Mouse (Mus musculus) heart, embryonic 10.5 days (tissue): ENCODE data around the gene Plrg1. TPM values are rescaled to one million over a fixed set of nuclear protein-coding genes. Genes with fewer than 3 reads are reported as not detected.

ENCODE experiments used
- DNase-seq: peaks from one replicate; pipeline ENCODE4 v3.0.0-alpha.2; 2017; ENCODE audit warnings: low spot score
- H3K27ac ChIP-seq: fragments of 300-500 bp; sonication (generic); 2 replicates; pipeline ENCODE4 v1.5.1; 2016; ENCODE audit warnings: mild to moderate bottlenecking
- H3K27me3 ChIP-seq: fragments of 300-500 bp; sonication (generic); 2 replicates; pipeline ENCODE4 v1.6.1; 2016; ENCODE audit warnings: mild to moderate bottlenecking; ENCODE audit not compliant: poor library complexity, insufficient read depth, severe bottlenecking
- H3K36me3 ChIP-seq: fragments of 300-500 bp; sonication (generic); 2 replicates; pipeline ENCODE4 v1.6.1; 2016; ENCODE audit warnings: mild to moderate bottlenecking, moderate library complexity
- H3K4me1 ChIP-seq: fragments of 300-500 bp; sonication (generic); 2 replicates; pipeline ENCODE4 v1.6.1; 2016; ENCODE audit warnings: mild to moderate bottlenecking
- H3K4me3 ChIP-seq: fragments of 300-500 bp; sonication (generic); 2 replicates; pipeline ENCODE4 v1.5.1; 2016; ENCODE audit warnings: mild to moderate bottlenecking, moderate library complexity
- H3K9me3 ChIP-seq: fragments of 300-500 bp; sonication (generic); 2 replicates; pipeline ENCODE4 v1.6.1; 2016; ENCODE audit warnings: mild to moderate bottlenecking, moderate library complexity
- WGBS: fragments of 180-500 bp; shearing (Covaris S2); methylation state at CpG from one replicate; pipeline ENCODE4 v1.1.7; 2016; 5-methylcytosine and 5-hydroxymethylcytosine counted together
- polyA plus RNA-seq: library from polyadenylated mRNA; unstranded; fragments of >200 nt; fragmentation: Nextera tagmentation; extraction: Ambion mirVana; gene quantifications from 2 replicates; pipeline ENCODE4 v1.2.1, GENCODE M21; 2016

The Plrg1 gene
- polyA plus RNA-seq, 1 experiment from 2014 or later = 101 TPM

GRCm38 (mm10) chr3:83111485-83112261 is 56.4 kb downstream of the Plrg1 start:
- WGBS = 68% methylated on average over 7 of the region's 7 CpGs
- Histone ChIP-seq H3K36me3 (no peaks in the 10 kb centered on the region), H3K27me3 (no peaks in the 10 kb centered on the region), H3K4me3 (no peak overlapping the region), H3K4me1 (peaks cover 3% of the 10 kb centered on the region; the same call in 1 of the 2 replicates), H3K9me3 (no peaks in the 10 kb centered on the region), H3K27ac (no peak overlapping the region)
- DNase-seq = no peak

- no peak overlapping the region for H3K27ac ChIP-seq
- peaks cover 3% of the 10 kb centered on the region; the same call in 1 of the 2 replicates for H3K4me1 ChIP-seq
- H3K27me3 ChIP-seq = no peaks in the 10 kb centered on the region
- H3K36me3 ChIP-seq = no peaks in the 10 kb centered on the region
- no peak overlapping the region for H3K4me3 ChIP-seq
- DNase-seq = no peak
- H3K9me3 ChIP-seq = no peaks in the 10 kb centered on the region
- WGBS = 30% methylated on average over 3 of the region's 3 CpGs
These were observed 57.5 kb downstream of the Plrg1 start for GRCm38 (mm10) chr3:83112869-83113268.

- WGBS = 65% methylated on average over 1 of the region's 1 CpGs
- Histone ChIP-seq H3K4me1 (peaks cover 3% of the 10 kb centered on the region; the same call in 1 of the 2 replicates), H3K27me3 (no peaks in the 10 kb centered on the region), H3K9me3 (no peaks in the 10 kb centered on the region), H3K4me3 (no peak overlapping the region), H3K36me3 (no peaks in the 10 kb centered on the region), H3K27ac (no peak overlapping the region)
- no peak for DNase-seq
These were observed 59.6 kb downstream of the Plrg1 start for GRCm38 (mm10) chr3:83114946-83115345.

- Histone ChIP-seq H3K9me3 (no peaks in the 10 kb centered on the region), H3K4me1 (peaks cover 3% of the 10 kb centered on the region; the same call in 1 of the 2 replicates), H3K27me3 (peaks cover 4% of the 10 kb centered on the region; the same call in 1 of the 2 replicates), H3K36me3 (no peaks in the 10 kb centered on the region), H3K27ac (no peak overlapping the region), H3K4me3 (no peak overlapping the region)
- 76% methylated on average over 10 of the region's 10 CpGs for WGBS
- no peak for DNase-seq
These were observed 62.3 kb downstream of the Plrg1 start for GRCm38 (mm10) chr3:83117592-83117991.

Other genes starting within 250 kb of the Plrg1 start
- 1.2 and 2.2 TPM in 2 replicates for gene Rbm46, start 179.0 kb upstream of the Plrg1 start, polyA plus RNA-seq
- not detected in 2 replicates for gene Lrat, start 151.5 kb upstream of the Plrg1 start, polyA plus RNA-seq
- 0.70 and 40.7 TPM in 2 replicates for gene Fgg, start 47.8 kb upstream of the Plrg1 start, polyA plus RNA-seq
- 0.78 and 22.1 TPM in 2 replicates for gene Fga, start 29.4 kb upstream of the Plrg1 start, polyA plus RNA-seq
- 1.5 and 43.0 TPM in 2 replicates for gene Fgb, start 5.7 kb upstream of the Plrg1 start, polyA plus RNA-seq
- 0.09 and 0.18 TPM in 2 replicates for gene Dchs2, start 72.4 kb downstream of the Plrg1 start, polyA plus RNA-seq